Mouse (Mus musculus): ENCODE measurements around the gene Paqr4. TPM values are rescaled to one million over a fixed set of nuclear protein-coding genes. Genes with fewer than 3 reads are reported as not detected.
"Not testable (repeated sequence)": the region's sequence is repeated elsewhere in the genome, so short reads cannot be mapped to it uniquely, and the experiment has no call there.

Gene Paqr4
- 10 to 100 TPM; 12.5 to 13.4 TPM for total RNA-seq (2021)
- long read RNA-seq, experiment 1, transcript Paqr4-201 (3 exons, 2,575 nt): major isoform, 30 of 35 reads
- long read RNA-seq, experiment 1, partial matches to known transcripts: 0 of 35 reads
- long read RNA-seq, experiment 1, other reads (novel, unspliced or antisense): 5 of 35 reads
- long read RNA-seq, experiment 2, transcript Paqr4-201 (3 exons, 2,575 nt): major isoform, 32 of 35 reads
- long read RNA-seq, experiment 2, partial matches to known transcripts: 1 of 35 reads
- long read RNA-seq, experiment 2, other reads (novel, unspliced or antisense): 2 of 35 reads

- no peak for DNase-seq (ENCODE audit: low spot score in 2 of 2)
Observed at GRCm38 (mm10) chr17:23740598-23741021, at the start of gene Paqr4. Gene Paqr4 (minus strand): TSS chr17:23740867.

- DNase-seq (ENCODE audit: low spot score in 2 of 2): no peak
Observed at GRCm38 (mm10) chr17:23789749-23790268, 49.1 kb upstream of the Paqr4 start.

- DNase-seq (ENCODE audit: low spot score in 2 of 2): no peak
Observed at GRCm38 (mm10) chr17:23788973-23789372, 48.3 kb upstream of the Paqr4 start.

- no peak for DNase-seq (ENCODE audit: low spot score in 2 of 2)
Observed at GRCm38 (mm10) chr17:23786510-23786931, 45.9 kb upstream of the Paqr4 start.

GRCm38 (mm10) chr17:23785561-23786471 is 45.1 kb upstream of the Paqr4 start, which contains the start of gene Flywch2:
Gene Flywch2 (minus strand): TSS chr17:23786081.
- DNase-seq (ENCODE audit: low spot score in 2 of 2): peak; percentile 38 to 64

- DNase-seq (ENCODE audit: low spot score in 2 of 2): no peak
Observed at GRCm38 (mm10) chr17:23783352-23783751, 42.7 kb upstream of the Paqr4 start.

- no peak for DNase-seq (ENCODE audit: low spot score in 2 of 2)
Observed at GRCm38 (mm10) chr17:23778447-23778846, 37.8 kb upstream of the Paqr4 start.

- no peak for DNase-seq (ENCODE audit: low spot score in 2 of 2)
Observed at GRCm38 (mm10) chr17:23777141-23777540, 36.5 kb upstream of the Paqr4 start.

- no peak for DNase-seq (ENCODE audit: low spot score in 2 of 2)
Observed at GRCm38 (mm10) chr17:23776216-23776615, 35.5 kb upstream of the Paqr4 start.

- peak; percentile 61 to 84 for DNase-seq (ENCODE audit: low spot score in 2 of 2)
Observed at GRCm38 (mm10) chr17:23774090-23774489, 33.4 kb upstream of the Paqr4 start.

GRCm38 (mm10) chr17:23773676-23774075 is 33.0 kb upstream of the Paqr4 start:
- DNase-seq (ENCODE audit: low spot score in 2 of 2): no peak

GRCm38 (mm10) chr17:23772219-23772556 is 31.5 kb upstream of the Paqr4 start:
- DNase-seq (ENCODE audit: low spot score in 2 of 2): not testable (repeated sequence)

- DNase-seq (ENCODE audit: low spot score in 2 of 2): peak; percentile 97 to 98
Observed at GRCm38 (mm10) chr17:23771284-23772218, 30.9 kb upstream of the Paqr4 start, which contains the start of gene Flywch1. Gene Flywch1 (minus strand): TSS chr17:23771602.

GRCm38 (mm10) chr17:23770896-23771283 is 30.2 kb upstream of the Paqr4 start:
- DNase-seq (ENCODE audit: low spot score in 2 of 2): no peak

- DNase-seq (ENCODE audit: low spot score in 2 of 2): no peak
Observed at GRCm38 (mm10) chr17:23770493-23770892, 29.8 kb upstream of the Paqr4 start.

- DNase-seq (ENCODE audit: low spot score in 2 of 2): no peak
Observed at GRCm38 (mm10) chr17:23762976-23763375, 22.3 kb upstream of the Paqr4 start.

- no peak for DNase-seq (ENCODE audit: low spot score in 2 of 2)
Observed at GRCm38 (mm10) chr17:23761155-23761554, 20.5 kb upstream of the Paqr4 start.

- no peak for DNase-seq (ENCODE audit: low spot score in 2 of 2)
Observed at GRCm38 (mm10) chr17:23760231-23760630, 19.6 kb upstream of the Paqr4 start.

GRCm38 (mm10) chr17:23758801-23759200 is 18.1 kb upstream of the Paqr4 start:
- no peak for DNase-seq (ENCODE audit: low spot score in 2 of 2)

- DNase-seq (ENCODE audit: low spot score in 2 of 2): no peak
Observed at GRCm38 (mm10) chr17:23757581-23757980, 16.9 kb upstream of the Paqr4 start.

GRCm38 (mm10) chr17:23755689-23756088 is 15.0 kb upstream of the Paqr4 start:
- no peak for DNase-seq (ENCODE audit: low spot score in 2 of 2)

All from gastrocnemius, postnatal 4 days (tissue).